Mouse (Mus musculus) embryonic fibroblast, embryonic 13.5 days (primary cell): Measurements from ENCODE around the gene Vstm5.

Source experiments
- CTCF ChIP-seq: IDR thresholded peaks from 2 replicates; pipeline ENCODE4 v1.5.1; 2011; ENCODE audit warnings: mild to moderate bottlenecking, control low read depth, low read length, moderate library complexity, borderline replicate concordance; ENCODE audit not compliant: insufficient read depth
- POLR2A ChIP-seq: IDR thresholded peaks from 2 replicates; pipeline ENCODE4 v1.6.1; 2011; ENCODE audit warnings: low read depth, mild to moderate bottlenecking, control low read depth, low read length, moderate library complexity

DNA sequence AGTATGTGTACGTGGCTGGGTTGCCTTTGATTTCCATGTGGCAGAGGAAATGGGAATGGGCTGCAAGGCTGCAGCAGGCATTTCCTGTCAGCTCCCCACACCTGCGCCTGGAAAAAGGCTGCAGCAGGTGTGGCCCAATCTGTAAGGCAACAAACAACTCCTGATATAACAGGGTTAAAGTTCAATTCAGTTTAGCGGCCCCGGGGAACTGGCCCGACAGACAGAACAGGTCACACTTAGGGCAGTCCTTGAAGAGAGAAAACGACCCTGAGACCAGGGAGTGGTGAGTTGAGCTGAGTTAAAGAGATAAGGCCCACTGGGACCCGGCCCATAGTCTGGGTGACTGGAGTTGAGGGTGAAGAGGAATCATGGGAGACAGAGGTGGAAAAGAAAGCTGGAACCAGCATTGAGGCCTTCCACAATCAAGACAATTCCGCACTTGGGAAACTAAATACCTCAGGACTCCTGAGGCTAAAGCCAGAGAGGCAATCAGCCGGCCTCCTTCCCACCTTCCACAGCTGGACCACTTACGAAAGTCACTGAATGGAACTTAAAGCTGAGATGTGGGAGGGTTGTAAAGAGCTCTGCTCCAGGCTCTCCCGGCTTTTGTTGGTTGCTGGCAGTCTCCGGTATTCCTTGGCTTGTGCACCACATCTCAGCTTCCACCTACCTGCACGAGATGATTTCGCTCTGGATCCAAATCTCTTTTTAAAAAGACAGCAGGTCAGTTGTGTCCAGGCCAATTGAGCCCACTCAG lies 6.7 kb downstream of the Vstm5 start:
- TF ChIP-seq CTCF (no peak), POLR2A (no peak)
